Mouse (Mus musculus) CH12.LX (cell line): Measurements from ENCODE around the gene Dnttip2. TPM values are rescaled to one million over a fixed set of nuclear protein-coding genes. Genes with fewer than 3 reads are reported as not detected.
A peak's percentile ranks its signal among the peaks of the same experiment; 100 is the strongest.
"Not testable (repeated sequence)": the region's sequence is repeated elsewhere in the genome, so short reads cannot be mapped to it uniquely, and the experiment has no call there.

Source experiments
- DNase-seq: peaks from one replicate; pipeline ENCODE4 v3.0.0-alpha.2; 2013; ENCODE audit errors: extremely low read depth
- H3K27ac ChIP-seq: 2 replicates; pipeline ENCODE4 v1.5.1; 2012; ENCODE audit warnings: low read depth, mild to moderate bottlenecking, control low read depth, moderate library complexity; ENCODE audit not compliant: insufficient read depth
- H3K27me3 ChIP-seq: replicated peaks from 2 replicates; pipeline ENCODE3; 2012; ENCODE audit warnings: inconsistent platforms
- H3K36me3 ChIP-seq, 2 experiments: replicated peaks in 1 of 2; 2 replicates each; pipeline versions ENCODE3 to v1.6.1; 2012; ENCODE audit warnings: inconsistent platforms in 1 of 2, low read length in 1 of 2, mild to moderate bottlenecking in 1 of 2, mixed read lengths in 1 of 2, moderate library complexity in 1 of 2; ENCODE audit not compliant: control insufficient read depth in 1 of 2, insufficient read depth in 1 of 2
- H3K4me1 ChIP-seq, 2 experiments: 2 replicates each; pipeline ENCODE4 v1.6.1; 2012; ENCODE audit warnings: inconsistent platforms in 1 of 2, moderate library complexity in 1 of 2; ENCODE audit not compliant: insufficient read depth in 2 of 2, control insufficient read depth in 1 of 2
- H3K4me2 ChIP-seq: 2 replicates; pipeline ENCODE4 v1.6.1; 2012; ENCODE audit warnings: low read depth, mild to moderate bottlenecking, control low read depth; ENCODE audit not compliant: poor library complexity, insufficient read depth, severe bottlenecking
- H3K4me3 ChIP-seq, 3 experiments: fragments of 150-350 bp in 1 of 3; sonication (generic) in 1 of 3; replicated peaks in 1 of 3; 2 replicates each; pipeline versions ENCODE3 to v1.5.1; 2011 to 2012; ENCODE audit warnings: low read depth in 2 of 3, low read length in 2 of 3, mild to moderate bottlenecking in 2 of 3, moderate library complexity in 2 of 3, control low read depth in 1 of 3, improper control_type of control experiment in 1 of 3, inconsistent platforms in 1 of 3, mixed read lengths in 1 of 3; ENCODE audit not compliant: poor library complexity in 1 of 3
- H3K79me2 ChIP-seq: replicated peaks from 2 replicates; pipeline ENCODE4 v1.6.1; 2012; ENCODE audit warnings: mild to moderate bottlenecking, moderate library complexity; ENCODE audit not compliant: control insufficient read depth, poor library complexity, insufficient read depth, severe bottlenecking; ENCODE audit errors: extremely low read depth
- H3K9ac ChIP-seq: 2 replicates; pipeline ENCODE4 v1.6.1; 2012; ENCODE audit warnings: low read depth, mild to moderate bottlenecking, control low read depth, moderate library complexity; ENCODE audit not compliant: insufficient read depth
- H3K9me3 ChIP-seq: replicated peaks from 2 replicates; pipeline ENCODE3; 2012; ENCODE audit warnings: low read length, inconsistent platforms, mixed read lengths
- BHLHE40 ChIP-seq: IDR thresholded peaks from 2 replicates; pipeline ENCODE4 v1.6.1; 2011; ENCODE audit warnings: mild to moderate bottlenecking, low read depth, low read length, improper control_type of control experiment
- CHD1 ChIP-seq: IDR thresholded peaks from 2 replicates; pipeline ENCODE4 v1.6.1; 2012; ENCODE audit warnings: low read depth, low read length, improper control_type of control experiment, inconsistent platforms
- CHD2 ChIP-seq: IDR thresholded peaks from 2 replicates; pipeline ENCODE4 v1.6.1; 2011; ENCODE audit warnings: low read length, improper control_type of control experiment
- EP300 ChIP-seq: IDR thresholded peaks from 2 replicates; pipeline ENCODE4 v1.6.1; 2011; ENCODE audit warnings: low read length, improper control_type of control experiment
- ETS1 ChIP-seq: conservative IDR thresholded peaks from 2 replicates; pipeline ENCODE4 v1.6.1; 2012; ENCODE audit warnings: low read depth, mild to moderate bottlenecking, inconsistent platforms, low read length, improper control_type of control experiment, moderate library complexity
- GABPA ChIP-seq: IDR thresholded peaks from 2 replicates; pipeline ENCODE4 v1.6.1; 2012; ENCODE audit warnings: low read depth, low read length, improper control_type of control experiment, inconsistent platforms; ENCODE audit not compliant: insufficient replicate concordance
- HCFC1 ChIP-seq: IDR thresholded peaks from 2 replicates; pipeline ENCODE4 v1.6.1; 2012; ENCODE audit warnings: low read depth, mild to moderate bottlenecking, inconsistent platforms, low read length, improper control_type of control experiment
- JUN ChIP-seq: IDR thresholded peaks from 2 replicates; pipeline ENCODE4 v1.6.1; 2011; ENCODE audit warnings: low read depth, mild to moderate bottlenecking, low read length, improper control_type of control experiment, moderate library complexity; ENCODE audit not compliant: insufficient read depth
- MAX ChIP-seq: IDR thresholded peaks from 2 replicates; pipeline ENCODE4 v1.6.1; 2011; ENCODE audit warnings: low read length, improper control_type of control experiment
- MAZ ChIP-seq: IDR thresholded peaks from 2 replicates; pipeline ENCODE4 v1.6.1; 2012; ENCODE audit warnings: low read depth, mild to moderate bottlenecking, inconsistent platforms, low read length, improper control_type of control experiment, moderate library complexity
- MEF2A ChIP-seq: IDR thresholded peaks from 2 replicates; pipeline ENCODE4 v1.6.1; 2014; ENCODE audit warnings: low read depth, mild to moderate bottlenecking, inconsistent platforms, low read length, improper control_type of control experiment, borderline replicate concordance
- RAD21 ChIP-seq: IDR thresholded peaks from 2 replicates; pipeline ENCODE4 v1.6.1; 2011; ENCODE audit warnings: low read depth, mild to moderate bottlenecking, low read length, improper control_type of control experiment, moderate library complexity
- RCOR1 ChIP-seq: conservative IDR thresholded peaks from 2 replicates; pipeline ENCODE4 v1.6.1; 2012; ENCODE audit warnings: low read depth, mild to moderate bottlenecking, inconsistent platforms, low read length, improper control_type of control experiment
- SIN3A ChIP-seq: IDR thresholded peaks from 2 replicates; pipeline ENCODE4 v1.6.1; 2012; ENCODE audit warnings: low read length, improper control_type of control experiment, inconsistent platforms
- TCF12 ChIP-seq: IDR thresholded peaks from 2 replicates; pipeline ENCODE4 v1.6.1; 2014; ENCODE audit warnings: low read depth, mild to moderate bottlenecking, inconsistent platforms, low read length, improper control_type of control experiment
- USF1 ChIP-seq: IDR thresholded peaks from 2 replicates; pipeline ENCODE4 v1.6.1; 2014; ENCODE audit warnings: low read depth, mild to moderate bottlenecking, inconsistent platforms, low read length, improper control_type of control experiment
- USF2 ChIP-seq: conservative IDR thresholded peaks from 2 replicates; pipeline ENCODE4 v1.6.1; 2011; ENCODE audit warnings: low read depth, low read length, improper control_type of control experiment
- ZC3H11A ChIP-seq: IDR thresholded peaks from 2 replicates; pipeline ENCODE4 v1.6.1; 2012; ENCODE audit warnings: low read depth, mild to moderate bottlenecking, inconsistent platforms, low read length, improper control_type of control experiment
- ZMIZ1 ChIP-seq: IDR thresholded peaks from 2 replicates; pipeline ENCODE4 v1.6.1; 2012; ENCODE audit warnings: low read depth, mild to moderate bottlenecking, inconsistent platforms, low read length, improper control_type of control experiment
- ZNF384 ChIP-seq: IDR thresholded peaks from 2 replicates; pipeline ENCODE4 v1.6.1; 2012; ENCODE audit warnings: low read depth, low read length, improper control_type of control experiment, inconsistent platforms
- dilution Hi-C: fragments of 300-500 bp; cut with MboI; formaldehyde crosslinking; loops from 2 replicates; pipeline ENCODE4 v1.14.3; 2020; ENCODE audit warnings: low sequenced_read_pairs; ENCODE audit not compliant: extremely low pct_unique_long_range_greater_than_20kb, extremely low pct_ligation_motif_present
- in situ Hi-C: fragments of 300-500 bp; cut with MboI; formaldehyde crosslinking; loops from 3 replicates; pipeline ENCODE4 v1.14.3; 2019; ENCODE audit warnings: low sequenced_read_pairs, low pct_ligation_motif_present, low pct_unique_long_range_greater_than_20kb, mixed read lengths
- polyA plus RNA-seq: library from polyadenylated mRNA; unstranded; fragments of >175 nt; gene quantifications from 2 replicates; pipeline ENCODE4 v1.2.1, GENCODE M21; 2012; ENCODE audit warnings: low read depth; ENCODE audit not compliant: insufficient read length
- total RNA-seq, 2 experiments: library from RNA; depleted of rRNA; stranded (reverse); fragments of 300-350 nt in 1 of 2; fragments of >200 nt in 1 of 2; gene quantifications; 2 replicates each; pipeline ENCODE4 v1.2.3; 2012 to 2014

Gene Dnttip2
- total and polyA plus RNA-seq, 3 experiments: 41.9 to 141 (median 65.2) TPM

DNA sequence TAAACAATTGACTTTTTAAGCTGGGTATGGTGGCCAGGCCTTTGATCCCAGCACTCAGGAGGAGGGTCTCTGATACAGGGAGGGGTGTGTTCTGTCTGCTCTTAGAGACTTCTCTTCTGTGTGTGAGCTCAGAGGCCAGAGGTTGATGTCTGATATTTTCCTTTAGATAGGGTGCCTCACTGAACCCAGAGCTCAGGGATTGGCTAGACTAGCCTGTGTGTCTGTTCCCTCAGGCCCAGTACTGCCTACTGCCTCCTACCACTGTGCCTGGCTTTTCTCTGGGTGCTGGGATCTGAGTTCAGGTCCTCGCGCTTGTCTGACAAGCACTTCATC is 26.5 kb upstream of the Dnttip2 start:
- no peak overlapping the region for H3K27ac ChIP-seq
- peak overlapping the region; percentile 92 for H3K4me2 ChIP-seq
- peaks cover 0 to 42% of the 10 kb centered on the region in 2 experiments; a peak in 2 of 4 replicates for H3K4me1 ChIP-seq
- no peak for TF ChIP-seq HCFC1
- TF ChIP-seq ZNF384: no peak
- no peak for TF ChIP-seq MAZ
- no peak for TF ChIP-seq MEF2A
- no peak for TF ChIP-seq CHD1
- TF ChIP-seq, all 38 proteins: peak for 0
- Histone ChIP-seq H3K9ac (peak overlapping the region; percentile 28; the same call in 1 of the 2 replicates), H3K9me3 (no peaks in the 10 kb centered on the region), H3K79me2 (peaks cover 21% of the 10 kb centered on the region), H3K4me3 (no peak overlapping the region), H3K27me3 (no peaks in the 10 kb centered on the region), H3K36me3 (peaks cover 0 to 16% of the 10 kb centered on the region in 2 experiments)
- dilution Hi-C loops: no loop called here
- in situ Hi-C loops: no loop called here
- peak; percentile 12 for DNase-seq

DNA sequence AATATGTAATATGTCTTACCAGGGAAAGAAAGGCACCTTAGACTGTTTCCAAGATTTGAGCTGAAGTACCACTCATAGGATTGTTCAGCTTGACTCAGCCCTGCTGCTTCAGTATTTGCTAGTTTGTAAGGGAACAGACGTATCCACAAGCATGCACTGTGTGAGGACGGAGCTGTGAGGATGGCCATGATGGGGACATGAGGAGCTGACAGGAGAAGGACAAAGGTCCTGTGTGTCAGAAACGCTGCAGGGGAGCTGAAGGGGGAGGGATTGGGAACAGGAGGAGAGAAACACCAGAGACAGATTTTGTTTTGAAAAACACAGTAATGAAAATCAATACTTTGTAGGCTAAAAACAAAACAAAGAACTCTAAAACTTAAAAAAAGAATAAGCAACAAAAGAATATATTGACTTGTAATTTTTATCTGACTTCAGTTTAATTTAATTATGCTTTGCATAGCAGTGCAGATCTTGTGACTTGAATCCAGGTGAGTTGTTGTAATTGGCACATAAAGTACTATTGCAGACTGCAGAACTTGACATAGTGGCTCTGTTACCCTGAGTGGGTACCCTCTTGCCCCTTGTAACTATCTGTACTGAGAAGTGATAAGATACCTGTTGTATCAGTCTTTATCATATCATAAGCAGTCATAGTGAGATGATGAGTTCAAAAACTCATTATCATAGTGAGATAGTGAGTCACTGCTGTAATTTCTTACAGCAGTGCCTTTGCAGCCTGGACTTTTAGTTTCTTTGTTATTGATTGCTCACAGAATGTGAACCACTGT is 21.5 kb upstream of the Dnttip2 start:
- H3K4me1 ChIP-seq: peaks cover 0 to 15% of the 10 kb centered on the region in 2 experiments; a peak in 1 of 4 replicates
- H3K9me3 ChIP-seq: no peaks in the 10 kb centered on the region
- H3K36me3 ChIP-seq: peaks cover 0 to 38% of the 10 kb centered on the region in 2 experiments
- H3K9ac ChIP-seq: no peak overlapping the region
- H3K4me3 ChIP-seq: no peak overlapping the region
- no peak overlapping the region for H3K4me2 ChIP-seq
- H3K27ac ChIP-seq: no peak overlapping the region
- TF ChIP-seq SIN3A (no peak), GABPA (no peak), CHD2 (no peak), ETS1 (no peak), HCFC1 (no peak), MAX (no peak), USF2 (no peak), JUN (no peak), RAD21 (no peak), MEF2A (no peak), TCF12 (no peak), ZC3H11A (no peak), ZMIZ1 (no peak), MAZ (no peak), BHLHE40 (no peak), RCOR1 (no peak), EP300 (no peak), USF1 (no peak)
- TF ChIP-seq, all 38 proteins: peak for 0
- Histone ChIP-seq H3K79me2 (peaks cover 20% of the 10 kb centered on the region), H3K27me3 (no peaks in the 10 kb centered on the region)
- in situ Hi-C loops: no loop called here
- no peak for DNase-seq
- dilution Hi-C loops: no loop called here

DNA sequence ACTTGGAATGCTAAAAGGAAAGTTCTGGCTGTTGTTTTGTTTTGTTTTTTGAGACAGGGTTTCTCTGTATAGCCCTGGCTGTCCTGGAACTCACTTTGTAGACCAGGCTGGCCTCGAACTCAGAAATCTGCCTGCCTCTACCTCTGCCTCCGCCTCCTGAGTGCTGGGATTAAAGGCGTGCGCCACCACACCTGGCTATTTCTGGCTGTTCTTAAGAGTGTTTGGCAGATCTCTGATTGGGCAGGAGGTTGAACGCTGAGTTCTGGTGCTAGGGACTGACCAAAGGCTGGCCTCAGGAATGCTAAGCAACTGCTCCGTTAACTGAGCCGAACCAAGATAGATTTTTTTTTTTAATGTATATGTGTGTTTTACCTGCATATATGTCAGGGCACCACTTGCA is 20.1 kb upstream of the Dnttip2 start:
- in situ Hi-C loops, dilution Hi-C loops, H3K9me3 ChIP-seq, H3K4me2 ChIP-seq, H3K27me3 ChIP-seq, H3K4me3 ChIP-seq, H3K27ac ChIP-seq, DNase-seq, H3K4me1 ChIP-seq, H3K9ac ChIP-seq: not testable (repeated sequence)
- H3K36me3 ChIP-seq: peaks cover 0 to 45% of the 10 kb centered on the region in 2 experiments
- H3K79me2 ChIP-seq: peaks cover 14% of the 10 kb centered on the region
